Mouse (Mus musculus) left cerebral cortex, adult 9 months (tissue): Measurements from ENCODE around the gene Rbm33.

ENCODE experiments used
- DNase-seq, 2 experiments: peaks; one replicate each; pipeline ENCODE4 v3.0.0; 2022; ENCODE audit warnings: low spot score in 2 of 2

The Rbm33 gene

GRCm38 (mm10) chr5:28412006-28412685 is 95.2 kb downstream of the Rbm33 start:
- no peak for DNase-seq

- DNase-seq: no peak
Observed at GRCm38 (mm10) chr5:28413533-28413932, 96.6 kb downstream of the Rbm33 start.

GRCm38 (mm10) chr5:28414076-28414475 is 97.2 kb downstream of the Rbm33 start:
- DNase-seq: no peak

DNA sequence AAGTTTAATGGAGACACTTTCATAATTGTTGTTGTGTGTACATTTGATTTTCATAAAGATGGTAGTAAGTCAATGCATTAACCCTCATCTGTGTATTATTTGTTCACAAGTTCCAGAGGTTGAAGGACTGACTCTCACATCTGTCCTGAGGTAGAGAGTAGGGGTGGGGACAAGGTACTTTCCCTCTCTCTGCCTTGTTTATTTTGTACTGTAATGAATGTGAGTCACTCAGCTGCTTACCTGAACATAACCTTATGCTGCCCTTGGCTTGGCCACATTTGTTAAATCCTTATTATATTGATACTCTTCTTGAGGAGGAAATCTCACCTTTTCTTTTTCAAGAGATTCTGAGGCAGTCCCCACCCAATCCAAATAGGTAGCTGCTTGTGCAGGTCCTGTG is 99.1 kb downstream of the Rbm33 start:
- no peak for DNase-seq

- DNase-seq: no peak
Observed at GRCm38 (mm10) chr5:28418734-28419133, 101.8 kb downstream of the Rbm33 start.

DNA sequence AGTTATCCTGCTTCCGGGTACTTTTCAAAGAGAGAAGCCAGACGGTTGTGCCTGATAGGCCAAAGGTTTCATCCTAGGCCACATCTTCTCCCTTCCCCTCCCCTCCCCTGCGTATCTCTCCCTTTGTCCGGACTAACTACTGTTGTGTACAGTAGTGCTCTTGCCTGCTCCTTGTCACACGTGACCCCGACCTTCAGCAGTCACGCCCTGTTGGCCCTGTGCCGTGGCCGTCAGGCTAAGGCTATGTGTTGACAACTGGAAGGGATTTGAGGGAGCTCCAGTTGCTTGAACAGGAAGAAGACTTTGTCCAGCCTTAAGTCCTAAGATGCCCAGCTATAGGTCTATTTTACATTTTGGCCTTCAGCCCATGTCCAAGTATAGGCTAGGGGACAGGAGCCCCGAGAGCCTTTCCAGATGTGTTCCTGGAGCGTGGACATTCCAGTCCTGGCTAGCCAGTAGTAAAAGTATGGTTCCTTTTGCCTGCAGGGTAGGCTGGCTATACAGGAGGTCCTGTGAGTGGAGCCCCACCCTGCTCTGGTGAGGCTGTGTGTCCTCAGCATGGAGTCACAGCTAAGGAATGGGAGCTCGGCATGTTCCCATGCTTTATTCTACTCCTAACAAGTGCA is 102.8 kb downstream of the Rbm33 start:
- DNase-seq: no peak

GRCm38 (mm10) chr5:28423781-28424180 is 106.9 kb downstream of the Rbm33 start:
- DNase-seq: peak in 1 of 2 experiments; percentile 0

GRCm38 (mm10) chr5:28425926-28426325 is 109.0 kb downstream of the Rbm33 start:
- no peak for DNase-seq

DNA sequence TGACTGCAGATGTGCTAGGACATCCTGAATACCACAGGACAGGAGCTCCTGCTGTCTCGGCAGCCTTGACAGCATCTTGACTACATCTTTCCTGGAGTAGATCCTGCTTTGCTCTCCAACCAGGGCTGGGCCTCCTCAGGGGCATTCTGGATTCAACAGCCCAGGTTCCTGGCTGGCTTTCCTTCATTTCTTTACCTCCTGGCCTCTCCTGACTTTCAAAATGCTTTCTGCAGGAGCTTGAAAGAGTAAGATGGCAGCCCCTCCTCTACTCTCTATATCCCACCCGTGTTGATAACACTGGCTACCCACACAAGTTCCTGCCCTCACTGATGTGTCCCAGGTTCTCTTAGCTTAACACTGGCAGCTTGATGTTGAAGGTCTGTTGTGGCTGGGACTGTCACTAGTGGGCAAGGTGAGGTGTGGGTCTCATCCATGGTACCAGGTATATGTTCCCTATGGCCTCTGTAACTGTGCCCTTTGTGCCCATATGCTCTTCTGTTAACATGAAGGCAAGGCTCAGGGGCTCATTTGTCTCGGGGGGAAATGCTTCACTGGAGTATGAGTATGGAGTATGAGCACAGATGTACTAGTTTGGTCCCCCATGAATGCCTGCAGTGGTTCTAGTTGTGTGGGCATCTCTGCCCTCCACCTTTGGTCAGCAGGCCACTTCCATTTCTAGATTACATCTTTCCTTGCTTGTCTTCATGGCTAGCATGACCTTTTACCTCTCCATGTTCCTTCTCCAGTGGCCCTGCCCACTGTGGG is 133.4 kb downstream of the Rbm33 start:
- peak in 1 of 2 experiments; percentile 0 for DNase-seq

- DNase-seq: peak in 1 of 2 experiments; percentile 85
Observed at GRCm38 (mm10) chr5:28451053-28451638, 134.2 kb downstream of the Rbm33 start.

DNA sequence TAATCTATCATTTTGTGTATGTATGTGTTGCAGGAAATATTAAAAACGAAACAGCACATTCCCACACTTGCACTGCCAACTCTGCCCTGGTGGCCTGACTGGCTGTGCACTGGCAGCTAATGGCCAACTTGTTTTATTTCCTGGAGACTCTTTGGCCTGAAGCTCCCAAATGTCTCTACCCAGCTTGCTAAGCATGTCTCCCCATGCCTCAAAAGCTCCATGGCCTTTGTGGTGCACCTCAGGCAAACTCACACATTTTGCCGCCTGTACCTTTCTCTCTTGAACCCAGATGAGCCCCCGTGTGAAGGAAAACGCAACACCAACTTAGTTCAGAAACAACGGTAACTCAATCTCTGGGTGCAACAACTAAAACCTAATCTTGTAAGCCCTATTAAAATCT is 136.2 kb downstream of the Rbm33 start:
- DNase-seq: no peak

DNA sequence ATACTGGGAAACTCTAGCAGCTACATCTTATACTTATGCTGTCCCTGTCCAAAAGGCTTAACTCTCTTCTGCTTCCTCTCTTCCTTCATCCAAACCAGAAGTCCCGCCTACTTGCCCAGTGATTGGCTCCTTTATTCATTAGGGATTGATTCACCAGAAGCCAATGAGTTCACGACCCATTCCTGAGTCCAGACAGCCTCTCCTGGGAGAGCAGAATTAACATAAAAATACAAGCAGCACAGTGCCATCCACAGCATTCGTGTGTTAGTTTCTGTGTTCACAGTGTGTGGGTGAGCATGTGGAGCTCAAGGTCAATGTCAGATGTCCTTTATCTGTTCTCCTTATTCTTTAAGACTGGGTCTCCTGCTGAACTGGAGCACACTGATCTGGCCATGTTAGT is 136.6 kb downstream of the Rbm33 start:
- no peak for DNase-seq

- no peak for DNase-seq
Observed at GRCm38 (mm10) chr5:28454546-28454945, 137.6 kb downstream of the Rbm33 start.

GRCm38 (mm10) chr5:28455721-28456120 is 138.8 kb downstream of the Rbm33 start:
- DNase-seq: no peak

- no peak for DNase-seq
Observed at GRCm38 (mm10) chr5:28456366-28456765, 139.4 kb downstream of the Rbm33 start.

DNA sequence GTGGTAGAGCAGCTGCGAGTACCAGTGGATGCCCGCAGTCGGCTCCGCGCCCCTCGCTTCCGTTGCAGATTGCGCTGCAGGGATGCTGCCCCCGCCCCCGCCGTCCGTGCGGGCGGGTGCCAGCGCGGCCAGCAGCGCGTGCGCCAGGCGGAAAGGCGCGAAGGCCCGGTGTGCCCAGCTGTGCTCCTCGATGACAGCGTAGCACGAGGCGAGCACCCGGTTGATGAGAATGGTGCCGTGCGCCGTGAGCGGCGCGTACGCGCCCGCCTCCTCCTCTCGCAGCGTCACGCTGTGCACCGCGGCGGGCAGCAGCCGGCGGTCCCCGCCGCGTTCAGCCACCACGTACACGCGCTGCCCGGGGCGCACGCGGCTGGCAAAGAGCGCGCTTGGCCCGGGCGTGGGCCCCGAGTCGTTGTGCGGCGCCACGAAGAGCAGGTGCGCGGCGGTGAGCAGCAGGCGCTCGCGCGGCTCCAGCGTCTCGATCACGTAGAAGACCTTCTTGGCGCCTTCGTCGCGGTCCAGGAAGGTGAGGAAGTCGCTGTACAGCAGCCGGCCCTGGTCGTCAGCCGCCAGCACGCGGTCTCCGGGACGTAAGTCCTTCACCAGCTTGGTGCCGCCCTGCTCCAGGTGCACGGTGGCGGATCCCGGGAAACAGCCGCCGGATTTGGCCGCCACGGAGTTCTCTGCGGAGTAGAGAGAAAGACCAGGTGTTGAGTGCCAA is 141.2 kb downstream of the Rbm33 start:
- no peak for DNase-seq

- DNase-seq: no peak
Observed at GRCm38 (mm10) chr5:28458821-28459240, 141.9 kb downstream of the Rbm33 start.

DNA sequence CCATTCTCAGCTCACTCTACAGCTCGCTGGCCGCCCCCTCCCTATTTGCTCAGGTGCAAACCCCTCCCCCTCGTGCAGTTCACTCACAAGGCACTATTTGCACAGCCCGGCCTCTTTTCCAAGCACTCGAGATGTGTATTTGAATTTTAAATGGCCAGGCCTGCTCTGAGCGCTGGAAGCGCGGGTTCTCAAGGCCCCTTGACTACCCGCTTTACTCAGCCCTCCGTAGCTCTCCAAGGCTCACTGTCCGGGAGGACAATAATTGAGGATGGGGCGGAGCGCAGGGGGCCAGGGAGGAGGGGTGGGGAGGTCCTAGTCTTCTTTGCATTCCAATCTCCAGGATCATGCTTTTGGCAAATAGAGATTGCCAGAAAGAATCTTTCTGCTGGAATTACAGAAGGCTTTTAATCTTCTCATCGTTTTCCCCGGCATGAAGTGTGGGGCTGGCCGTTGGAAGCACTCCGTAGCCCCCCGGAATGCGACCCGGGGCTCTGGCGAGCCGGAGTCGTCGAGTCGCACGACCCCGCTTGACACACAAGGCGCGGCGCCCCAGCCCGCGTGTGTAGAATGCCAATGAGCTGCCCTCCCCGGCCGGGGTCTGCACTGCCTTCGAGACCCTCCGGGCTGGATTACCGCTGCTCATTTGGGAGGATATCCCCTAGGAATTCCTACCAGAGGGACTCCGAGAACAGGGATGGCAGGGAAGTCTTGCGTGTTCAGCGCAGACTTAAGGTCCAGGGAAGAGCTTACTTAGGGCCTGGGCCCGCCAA is 142.7 kb downstream of the Rbm33 start:
- DNase-seq: no peak

GRCm38 (mm10) chr5:28460556-28461350 is 143.8 kb downstream of the Rbm33 start:
- DNase-seq: no peak

- DNase-seq: no peak
Observed at GRCm38 (mm10) chr5:28461376-28461775, 144.5 kb downstream of the Rbm33 start.
